Mouse (Mus musculus) lung, postnatal 14 days (tissue): ENCODE data around the gene Prickle1.

Experiments
- DNase-seq: peaks from one replicate; pipeline ENCODE4 v3.0.0; 2021

The Prickle1 gene

DNA sequence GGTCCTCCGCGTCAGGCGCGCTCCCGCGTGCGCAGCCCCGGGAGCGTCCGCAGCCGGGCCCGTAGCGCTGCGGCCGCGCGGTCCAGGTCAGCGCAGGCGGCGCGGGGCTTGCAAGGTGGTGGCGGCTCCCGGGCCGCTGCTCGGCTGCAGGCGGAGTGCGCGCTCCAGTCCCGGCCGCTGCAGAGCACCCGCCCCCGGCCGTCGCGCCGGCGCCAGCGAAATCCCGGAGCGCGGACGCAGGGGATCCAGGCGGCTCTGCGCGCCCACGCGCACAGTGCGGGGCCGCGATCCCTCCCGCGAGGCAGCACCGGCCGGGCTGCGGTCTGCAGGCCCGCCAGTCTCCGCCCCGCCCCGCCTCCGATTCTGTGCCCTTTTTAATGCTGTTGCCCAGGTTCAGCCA lies at the start of gene Prickle1:
Gene Prickle1, minus strand, starts transcription at position 146 of the 400 bp plus-strand sequence.
- DNase-seq = peak; percentile 85

DNA sequence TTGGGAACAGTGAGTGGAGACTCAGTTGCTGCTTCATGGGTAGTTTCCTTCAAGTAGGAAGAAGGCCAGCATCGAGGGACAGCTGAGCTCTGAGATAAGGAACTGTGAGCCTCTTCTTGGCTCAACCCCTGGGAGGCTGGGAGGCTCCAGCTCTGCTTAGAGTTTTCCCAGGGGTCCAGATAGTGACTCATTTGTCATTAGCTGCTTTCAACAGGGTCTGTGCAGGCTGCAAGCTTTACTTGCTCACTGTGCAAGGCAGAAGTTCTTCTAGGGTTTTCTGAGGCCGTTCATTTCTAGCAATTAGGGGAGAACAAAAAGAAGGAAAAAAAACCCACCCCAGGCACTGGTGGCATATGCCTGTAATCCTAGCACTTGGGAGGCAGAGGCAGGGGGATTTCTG lies 44.5 kb upstream of the Prickle1 start:
- DNase-seq = no peak

DNA sequence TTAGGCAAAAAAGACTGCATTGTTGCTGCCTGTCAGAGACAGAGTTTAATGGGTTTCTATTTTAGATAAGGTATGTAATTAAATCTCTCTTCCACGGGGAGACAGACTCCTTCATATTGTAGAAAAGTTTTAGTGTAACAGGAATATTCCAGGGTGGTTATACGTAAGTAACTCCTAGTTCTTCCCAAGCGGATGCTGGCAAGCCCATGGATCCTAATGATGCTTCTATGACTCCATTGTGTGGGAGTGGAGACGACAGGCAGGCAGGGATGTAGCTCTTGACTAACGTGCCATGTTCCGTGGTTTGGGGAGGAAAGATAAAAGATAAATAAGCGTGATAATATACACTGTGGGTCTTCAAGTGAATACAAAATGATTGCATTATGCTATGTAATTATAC lies 41.3 kb upstream of the Prickle1 start:
- DNase-seq = no peak

DNA sequence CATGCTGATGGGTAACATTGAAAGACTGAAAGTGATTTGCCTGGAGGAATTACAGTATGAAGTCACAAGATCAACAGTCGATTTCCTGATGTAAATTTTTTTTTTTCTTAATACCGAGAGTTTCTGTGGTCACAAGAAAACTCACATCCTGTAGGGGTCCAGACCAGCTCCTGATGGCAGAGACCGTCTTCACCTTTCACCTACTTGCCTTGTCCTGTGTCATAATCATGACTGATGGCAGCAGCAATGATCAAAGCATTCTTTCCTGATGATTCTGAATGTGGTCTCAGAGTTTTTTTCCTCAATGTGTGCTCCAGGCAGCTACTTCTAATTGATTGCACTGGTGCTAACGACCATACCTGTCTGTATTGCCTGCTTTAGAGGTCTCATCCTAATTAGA lies 39.9 kb upstream of the Prickle1 start:
- DNase-seq = no peak

DNA sequence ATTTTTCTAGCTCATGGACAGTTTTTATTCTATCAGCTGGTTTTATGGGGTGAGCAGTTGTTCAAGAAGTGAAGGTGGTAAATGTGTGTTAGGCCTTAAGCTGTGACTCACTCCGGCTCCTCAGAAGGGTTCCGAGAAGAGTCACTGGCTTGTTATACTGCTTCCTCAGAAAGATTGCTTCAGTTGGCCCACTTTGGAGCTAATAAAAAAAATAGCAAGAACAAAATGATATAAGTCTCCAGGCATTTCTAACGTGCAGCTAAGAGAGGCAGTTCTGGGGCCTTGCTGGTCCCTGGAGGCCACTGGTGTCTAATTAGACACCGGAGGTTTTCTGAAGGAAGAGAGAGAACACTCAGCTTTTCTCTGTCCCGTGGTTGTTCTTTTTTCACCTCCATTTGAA lies 38.8 kb upstream of the Prickle1 start:
- DNase-seq = no peak

DNA sequence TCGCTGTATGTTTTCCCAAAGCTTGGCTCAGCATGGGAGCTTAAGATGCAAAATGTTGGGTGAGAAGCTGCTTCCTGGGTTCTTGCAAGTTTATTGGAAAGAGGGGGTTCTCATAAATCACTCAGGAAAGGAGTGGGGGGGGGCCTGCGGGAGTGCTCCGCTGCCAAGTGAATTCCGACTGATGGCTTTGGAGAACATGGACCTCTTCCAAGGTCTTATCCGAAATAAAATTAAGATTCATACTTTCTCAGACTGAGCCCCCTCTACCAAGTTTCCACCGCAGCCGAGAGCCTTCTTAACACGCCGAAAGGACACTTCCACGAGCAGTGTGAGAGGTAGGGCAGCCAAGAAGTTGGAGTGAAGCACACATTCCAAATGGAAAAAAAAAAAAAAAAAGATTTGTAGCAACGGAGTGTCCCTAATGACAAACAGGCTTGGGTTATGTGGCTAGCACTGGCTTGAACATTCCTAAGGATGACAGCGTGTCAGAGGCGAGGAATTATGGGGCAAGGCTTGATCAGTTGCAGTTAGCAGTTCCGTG lies 34.4 kb upstream of the Prickle1 start:
- DNase-seq = no peak

DNA sequence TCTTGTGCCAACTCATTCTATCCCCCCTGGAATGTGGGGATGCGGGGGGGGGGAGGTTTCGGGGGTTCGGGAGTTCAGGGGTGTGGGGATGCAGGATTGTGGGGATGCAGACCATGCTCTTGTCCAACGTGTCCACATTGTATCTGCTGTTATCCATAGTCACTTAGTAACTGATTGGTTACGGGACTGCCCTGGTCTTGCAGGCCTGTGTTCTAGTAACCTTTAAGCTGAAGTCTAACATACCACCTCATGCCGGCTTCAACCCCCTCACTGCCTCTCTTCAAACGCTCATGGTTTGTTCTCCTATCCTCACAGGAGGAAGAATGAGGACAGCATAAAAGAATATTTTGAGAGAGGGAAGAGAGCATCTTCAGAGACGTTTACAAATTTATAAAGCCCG lies 33.5 kb upstream of the Prickle1 start:
- DNase-seq = no peak

DNA sequence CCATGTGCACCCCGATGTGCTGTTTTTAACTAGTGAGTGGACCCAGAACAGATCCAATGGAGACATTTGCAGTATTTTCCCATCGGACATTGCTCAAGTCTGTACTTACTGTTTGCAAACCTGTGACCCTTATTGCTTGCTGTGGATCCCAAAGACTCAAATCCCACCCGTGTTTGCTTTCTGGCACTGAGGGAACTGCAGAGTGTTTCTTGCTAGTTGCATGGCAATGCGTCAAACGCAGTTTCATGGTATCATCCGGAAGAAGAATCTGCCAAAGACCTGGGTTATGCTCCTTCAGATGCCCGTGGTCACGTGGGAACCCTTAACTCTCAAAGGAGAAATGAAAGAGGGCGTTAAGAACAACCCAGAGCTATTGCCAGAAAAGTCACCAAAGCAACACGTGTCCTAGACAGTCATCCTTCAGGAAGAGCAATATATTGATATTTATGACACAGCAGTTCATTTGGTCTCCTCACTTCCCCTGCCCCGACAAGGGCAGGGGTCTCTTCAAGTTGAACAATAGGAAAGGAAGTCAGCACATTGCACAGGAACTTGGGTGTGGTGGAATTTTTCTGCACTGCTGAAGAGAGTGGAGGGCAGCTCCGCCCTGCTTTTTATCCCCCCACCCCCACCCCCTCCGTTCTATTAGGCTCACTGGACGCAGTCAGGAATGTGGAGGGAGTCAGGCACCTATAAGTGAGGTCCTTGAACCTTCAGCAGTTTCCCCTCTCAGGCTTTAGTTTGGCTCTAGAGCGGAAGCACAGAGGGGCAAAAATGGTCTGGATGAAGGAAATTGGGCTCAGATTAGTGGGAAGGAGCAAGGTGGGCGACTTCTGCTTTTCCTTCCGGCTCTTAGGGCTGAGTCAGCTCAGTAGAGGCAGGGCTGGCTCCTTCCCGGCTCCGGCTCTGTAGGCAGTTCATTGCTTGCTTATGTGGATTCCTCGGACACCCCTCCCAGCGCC lies 32.4 kb upstream of the Prickle1 start:
- DNase-seq = peak; percentile 9

DNA sequence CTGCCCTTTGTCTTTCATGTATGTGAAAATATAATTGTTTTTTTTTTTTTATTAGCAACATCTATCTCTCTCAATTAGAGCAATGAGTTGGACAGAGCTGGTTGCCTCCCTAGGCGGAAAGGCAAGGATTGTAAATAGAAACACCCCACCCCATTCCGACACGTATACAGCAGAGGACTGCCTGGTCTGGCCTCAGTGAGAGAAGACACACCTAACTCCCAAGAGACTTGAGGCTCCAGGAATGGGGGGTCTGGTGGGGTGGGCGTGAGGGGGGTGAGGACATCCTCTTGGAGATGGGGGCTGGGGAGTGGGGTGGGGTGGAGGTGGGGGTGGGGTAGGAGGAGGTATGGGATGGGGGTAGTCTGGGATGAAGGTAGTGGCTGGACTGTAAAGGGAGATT lies 23.9 kb upstream of the Prickle1 start:
- no peak for DNase-seq

DNA sequence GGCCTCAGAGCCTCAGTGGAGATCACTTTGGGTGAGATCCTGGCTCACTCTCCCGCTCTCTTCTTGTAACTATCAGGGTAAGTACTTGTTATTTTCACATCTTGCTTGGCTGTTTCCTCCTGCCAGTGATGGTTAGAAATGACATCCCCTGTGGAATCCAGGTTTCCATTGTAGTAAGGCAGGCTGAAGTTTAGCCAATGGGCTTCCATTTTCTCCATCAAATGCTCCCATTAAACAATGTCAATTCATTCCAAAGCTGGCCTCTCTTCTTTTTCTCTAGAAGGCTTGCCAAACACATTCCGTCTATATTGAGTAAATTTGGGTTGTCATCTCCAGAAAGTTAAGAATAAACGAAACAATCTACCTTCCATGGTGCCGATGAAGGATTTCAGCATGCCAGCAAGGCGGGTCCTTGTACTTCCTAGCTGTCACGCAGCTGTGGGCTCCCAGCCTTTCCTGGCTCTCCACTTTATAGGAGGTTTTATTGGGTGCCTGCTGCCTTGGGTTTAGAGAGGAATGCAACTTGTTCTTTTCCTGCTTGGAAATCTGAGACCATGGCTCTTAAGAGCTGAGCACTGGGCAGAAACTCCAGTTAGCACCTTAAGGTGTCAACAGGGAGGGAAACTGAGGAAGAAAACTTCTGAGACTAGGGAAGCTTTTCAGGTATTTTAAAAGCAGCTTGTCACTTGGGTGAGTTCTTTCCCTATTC lies 22.9 kb upstream of the Prickle1 start:
- DNase-seq = no peak

DNA sequence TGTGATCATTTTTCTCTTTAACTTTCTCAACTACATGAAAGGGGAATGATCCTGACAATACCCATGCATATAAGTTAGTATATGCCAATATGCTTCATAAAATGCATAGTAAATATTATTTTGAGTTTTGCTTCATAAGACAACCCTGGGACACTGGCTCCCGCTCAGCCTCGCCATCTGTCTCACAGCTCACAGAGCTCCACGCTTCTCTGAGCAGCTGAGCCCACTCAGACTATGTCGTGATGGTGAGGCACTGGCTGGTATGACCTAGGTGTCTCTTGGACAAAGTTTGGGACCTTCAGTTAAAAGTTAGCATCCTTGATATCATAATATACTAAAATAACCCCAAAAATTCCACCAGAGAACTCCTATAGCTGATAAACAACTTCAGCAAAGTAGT lies 20.6 kb upstream of the Prickle1 start:
- DNase-seq = no peak

DNA sequence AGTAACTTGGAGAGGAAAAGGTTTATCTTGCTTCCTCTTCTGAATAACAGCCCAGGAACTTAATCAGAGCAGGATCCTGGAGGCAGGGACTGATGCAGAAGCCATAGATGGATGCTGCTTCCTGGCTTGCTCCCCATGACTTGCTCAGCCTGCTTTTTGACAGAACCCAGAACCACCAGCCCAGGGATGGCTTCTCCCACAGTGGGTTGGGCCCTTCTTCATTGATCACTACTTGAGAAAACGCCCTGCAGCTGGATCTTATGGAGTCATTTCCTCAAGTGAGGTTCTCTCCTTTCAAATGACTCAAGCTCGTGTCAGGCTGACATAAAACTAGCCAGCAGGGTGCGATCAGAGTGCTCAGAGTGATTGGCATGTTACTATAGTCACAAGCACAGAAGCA lies 19.3 kb upstream of the Prickle1 start:
- no peak for DNase-seq

DNA sequence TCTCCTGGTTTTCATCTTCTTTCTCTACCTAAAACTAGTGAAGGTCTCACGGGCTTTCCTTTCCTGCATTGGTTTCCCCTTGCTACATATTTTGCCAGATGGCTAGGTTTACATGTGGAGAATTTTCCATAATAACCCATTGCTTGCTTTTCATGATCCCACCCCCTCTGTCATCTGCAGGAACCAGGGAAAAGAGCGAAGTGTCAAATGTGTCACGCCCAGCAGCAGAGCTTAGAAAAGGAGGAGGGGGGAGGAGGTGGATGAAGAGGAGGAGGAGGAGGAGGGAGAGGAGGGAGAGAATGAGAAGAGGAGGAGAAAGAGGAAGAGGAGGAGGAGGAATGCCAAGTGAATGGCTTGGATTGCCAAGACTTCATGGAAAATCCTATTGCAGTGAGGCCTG lies 17.9 kb upstream of the Prickle1 start:
- DNase-seq = no peak

DNA sequence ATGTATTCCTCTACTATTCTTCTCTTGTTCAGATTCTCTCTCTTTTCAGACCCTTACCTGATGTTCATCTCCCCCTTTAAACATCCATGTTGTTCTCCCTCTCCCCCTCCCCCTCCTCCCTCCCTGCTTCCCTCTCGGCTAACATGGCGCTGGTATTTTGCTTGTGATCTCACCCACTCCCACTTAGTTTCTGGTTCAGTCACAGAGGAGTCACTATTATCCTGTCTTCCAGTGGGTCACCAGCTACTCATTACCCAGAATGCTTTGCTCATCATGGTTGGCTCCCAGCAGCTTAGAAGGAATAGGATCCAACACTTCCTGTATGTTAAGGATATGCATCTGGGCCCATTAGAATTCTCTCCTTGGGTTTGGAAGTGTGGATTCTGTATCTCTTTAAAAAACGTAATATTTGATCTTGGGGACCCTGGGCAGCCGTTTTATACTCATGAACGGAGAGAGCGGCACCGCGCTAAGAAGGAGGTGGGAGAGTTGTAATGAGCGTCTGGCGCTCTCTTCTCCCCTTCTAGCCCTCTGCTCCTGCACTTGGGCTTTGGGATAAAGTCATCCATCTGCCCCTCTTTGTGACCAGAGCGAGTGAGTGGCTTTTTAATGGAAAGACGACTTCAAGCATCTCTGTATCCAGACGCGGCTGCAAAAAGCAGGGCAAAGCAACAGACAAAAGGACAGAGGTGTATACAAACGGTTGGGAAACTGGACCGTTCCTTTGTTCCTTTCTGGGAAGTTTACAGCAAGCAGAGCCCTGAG lies 16.0 kb upstream of the Prickle1 start:
- DNase-seq = no peak

DNA sequence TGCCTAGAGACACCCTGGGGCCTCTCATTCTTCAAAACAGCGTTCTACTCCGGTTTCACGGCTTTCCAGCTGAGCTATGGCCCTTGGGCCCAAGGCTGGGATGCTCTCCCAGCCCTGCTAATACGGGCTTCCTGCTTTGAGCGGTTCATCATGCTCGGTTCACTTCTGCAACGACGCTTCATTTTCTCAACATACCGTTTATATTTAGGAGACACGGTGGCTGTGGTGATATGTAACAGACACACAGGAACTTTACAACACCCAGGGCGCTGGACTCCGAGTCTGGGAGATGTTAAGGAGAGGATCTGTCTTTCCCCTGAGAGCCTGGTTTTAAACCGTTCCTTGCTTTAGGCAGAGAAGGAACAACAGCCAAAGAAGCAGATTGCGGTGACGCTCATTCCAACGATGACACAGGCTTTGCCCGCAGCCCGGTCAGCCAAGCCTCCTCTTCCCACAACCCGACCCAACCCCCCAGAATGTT lies 15.1 kb upstream of the Prickle1 start:
- DNase-seq = no peak

DNA sequence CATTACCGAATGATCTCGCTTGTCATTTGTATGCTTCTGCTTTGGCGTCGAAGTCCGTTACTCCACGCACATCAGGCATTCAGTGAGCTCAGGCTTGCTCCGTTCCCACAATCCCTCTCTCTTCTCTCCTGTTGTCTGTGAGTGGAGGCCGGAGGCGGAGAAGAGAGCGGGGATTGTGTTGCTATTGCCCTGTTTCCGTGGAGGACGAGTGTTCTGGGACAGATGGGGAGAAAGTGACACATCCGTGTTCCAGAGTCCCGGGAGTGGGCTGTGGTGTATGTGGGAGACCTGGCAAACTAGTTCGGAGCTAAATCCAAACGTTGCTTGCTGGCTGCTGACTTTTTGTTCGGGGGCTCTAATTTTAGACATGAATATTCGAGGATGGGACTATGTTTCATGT lies 14.6 kb upstream of the Prickle1 start:
- no peak for DNase-seq

DNA sequence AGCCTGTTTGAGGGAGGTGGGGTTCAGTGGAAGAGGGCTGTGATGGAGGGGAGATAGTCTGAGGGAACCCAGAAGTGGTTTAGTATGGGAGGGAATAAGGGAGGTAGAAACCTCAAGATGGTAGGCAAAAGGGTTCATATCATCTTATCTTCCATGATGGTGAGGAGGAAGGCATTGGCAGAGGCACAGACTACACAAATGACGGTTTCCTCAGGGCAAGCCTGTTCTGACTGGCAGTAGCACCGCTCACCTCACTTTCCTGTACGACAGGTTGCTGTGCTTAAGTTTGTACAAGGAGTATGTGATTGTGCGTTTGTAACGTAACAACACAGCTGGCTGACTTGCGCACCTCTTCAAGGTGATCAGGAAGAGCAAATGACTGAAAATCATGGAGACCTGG lies 7.2 kb upstream of the Prickle1 start:
- DNase-seq = no peak

DNA sequence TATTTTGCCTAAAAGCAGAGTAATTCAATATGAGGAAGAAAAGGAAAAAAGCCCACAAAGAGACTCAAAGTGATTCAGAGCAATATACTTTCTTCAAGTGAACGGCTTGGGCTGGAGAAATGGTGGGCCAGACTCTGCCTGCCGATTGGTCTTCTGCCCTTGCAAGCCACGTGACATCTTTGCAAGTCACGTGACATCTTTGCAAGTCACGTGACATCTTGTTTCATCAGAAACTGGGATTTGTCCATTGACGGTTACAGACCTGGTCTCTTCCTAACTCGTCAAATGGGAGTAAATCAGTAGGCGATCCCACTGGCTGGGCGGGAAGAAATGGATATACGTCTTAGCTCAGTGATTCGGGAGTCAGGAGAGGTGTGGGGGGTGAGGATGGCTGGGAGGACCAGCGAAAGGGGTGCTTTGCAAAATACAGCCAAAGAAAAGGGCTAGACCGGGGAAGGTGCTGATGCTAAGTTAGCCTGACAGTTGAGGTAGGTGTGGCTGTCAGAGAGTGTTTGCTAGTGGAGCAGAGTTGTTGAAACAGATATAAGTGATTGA lies 5.8 kb upstream of the Prickle1 start:
- no peak for DNase-seq

DNA sequence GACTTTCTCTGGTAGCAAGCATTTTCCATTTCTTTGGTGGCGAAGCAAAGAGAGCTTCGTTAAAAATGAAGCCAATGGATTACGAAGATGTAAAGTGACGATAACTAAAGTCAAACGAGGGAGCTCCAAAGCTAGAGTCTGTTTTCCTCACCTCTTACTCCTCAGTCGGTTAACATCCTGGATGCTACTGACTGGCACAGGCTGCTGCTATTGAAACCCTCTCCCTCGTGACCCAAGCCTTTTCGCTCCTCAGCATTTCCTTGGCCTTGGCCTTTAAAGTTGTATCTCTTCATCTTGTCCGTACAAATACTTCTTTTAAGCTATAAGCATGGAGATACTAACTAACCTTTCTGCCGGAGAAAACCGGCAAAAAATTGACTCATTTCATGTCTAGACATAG lies 1.3 kb upstream of the Prickle1 start:
- no peak for DNase-seq

DNA sequence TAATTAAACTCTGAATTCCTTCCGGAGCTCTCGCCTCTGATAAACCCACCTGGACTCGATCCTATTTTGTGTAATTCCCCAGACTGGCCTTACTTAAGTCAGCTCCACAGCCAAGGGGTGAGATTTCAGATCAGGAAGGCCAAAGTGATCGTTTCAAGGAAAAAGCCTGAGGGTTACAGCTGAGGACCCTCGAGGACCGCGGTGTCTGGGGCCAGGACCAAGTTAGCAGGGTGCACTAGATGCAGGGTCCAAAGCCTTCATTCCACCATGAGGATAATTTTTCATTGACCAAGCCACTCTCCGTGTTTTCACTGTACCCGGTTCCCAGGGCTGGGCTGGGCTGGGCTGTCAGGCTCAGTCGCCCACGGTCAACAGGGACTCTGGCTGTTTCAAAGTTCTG lies 594 bp upstream of the Prickle1 start:
- DNase-seq = peak; percentile 77

DNA sequence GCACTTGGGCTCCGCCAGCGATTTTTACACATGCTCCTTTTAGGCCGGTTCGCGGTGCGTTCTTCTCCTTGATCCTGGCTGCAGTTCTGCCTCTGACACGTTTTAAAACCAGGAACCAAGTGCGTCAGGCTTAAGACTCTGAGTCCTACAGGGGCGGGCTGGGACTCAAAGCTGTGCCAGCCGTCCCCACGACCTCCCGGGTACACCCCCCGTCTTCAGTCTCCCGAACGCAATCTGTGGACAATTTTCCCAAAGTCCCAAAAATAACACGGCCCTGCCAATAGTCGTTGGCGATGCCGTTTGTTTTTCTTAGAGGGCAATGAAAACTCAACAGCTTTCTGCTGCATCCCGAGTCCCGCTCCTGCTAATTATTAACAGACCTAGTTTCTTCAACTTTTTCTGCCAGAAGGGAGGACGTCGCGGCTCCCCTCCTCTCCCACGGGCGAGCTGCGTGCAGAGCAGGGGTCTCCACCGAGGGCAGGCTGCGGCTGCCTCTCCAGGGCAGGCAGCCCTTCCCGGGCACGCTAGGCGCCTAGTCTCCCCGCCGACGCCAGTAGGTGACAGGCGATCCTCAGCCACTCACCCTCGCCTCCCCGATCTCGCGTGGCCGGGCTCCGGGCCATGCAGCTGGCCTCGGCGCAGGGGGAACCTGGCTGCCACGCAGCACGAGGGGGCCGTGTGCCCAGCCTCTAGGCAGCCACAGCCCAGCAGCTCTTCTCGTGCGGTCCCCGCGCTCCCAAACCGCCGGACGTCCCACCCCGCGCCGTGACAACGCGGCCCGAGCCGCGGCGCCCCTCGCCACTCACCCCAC lies 598 bp downstream of the Prickle1 start:
- peak; percentile 38 for DNase-seq
